Mouse (Mus musculus) natural killer cell, adult 2 months (primary cell): ENCODE data around the gene Arid4a.

Experiments used
- DNase-seq, 2 experiments: peaks; one replicate each; pipeline ENCODE4 v3.0.0; 2022; ENCODE audit warnings: low spot score in 2 of 2

The Arid4a gene

DNA sequence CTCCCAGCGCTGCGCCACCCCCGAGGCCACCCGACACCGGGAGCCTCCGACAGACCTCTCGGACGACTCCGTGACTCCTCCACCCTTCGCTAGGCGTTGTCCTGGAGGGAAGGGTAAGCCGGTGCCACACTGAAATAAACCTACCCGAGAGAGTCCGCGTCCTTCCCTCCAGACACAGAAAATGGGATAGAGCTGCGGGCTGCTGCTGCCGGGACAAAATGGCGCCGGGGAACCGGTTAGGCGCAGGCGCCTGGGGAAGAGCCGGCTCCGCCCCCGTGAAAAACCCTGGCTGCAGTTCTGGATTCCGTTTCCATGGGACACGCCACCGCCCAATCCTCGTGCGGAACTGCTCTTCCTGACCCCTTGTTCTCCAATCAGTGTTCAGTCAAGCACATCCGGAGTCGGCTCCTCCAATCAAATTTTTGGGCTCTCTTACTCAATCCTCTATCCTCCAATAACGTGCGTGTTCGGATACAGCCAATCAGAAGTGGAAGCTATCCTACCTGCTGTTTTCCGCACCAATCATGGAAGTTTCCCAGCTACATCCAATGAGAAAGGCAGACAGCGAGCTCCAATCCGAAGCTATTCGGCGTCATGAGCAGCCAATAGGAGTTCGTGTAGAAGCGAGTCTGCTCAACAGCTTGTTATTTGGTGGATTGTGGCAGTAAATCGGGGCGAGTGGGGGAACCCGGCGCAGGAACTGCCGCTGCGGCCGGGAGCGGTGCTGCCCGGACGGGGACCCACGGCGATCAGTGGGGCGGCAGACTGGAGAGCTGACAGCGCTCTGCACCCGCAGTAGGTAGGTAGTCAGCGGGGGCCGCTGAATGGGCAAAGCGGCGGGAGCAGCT lies at the start of gene Arid4a:
Gene Arid4a (plus strand): TSS at position 628 of the 848 bp plus-strand sequence.
- DNase-seq, result peak; percentile 98 to 99

DNA sequence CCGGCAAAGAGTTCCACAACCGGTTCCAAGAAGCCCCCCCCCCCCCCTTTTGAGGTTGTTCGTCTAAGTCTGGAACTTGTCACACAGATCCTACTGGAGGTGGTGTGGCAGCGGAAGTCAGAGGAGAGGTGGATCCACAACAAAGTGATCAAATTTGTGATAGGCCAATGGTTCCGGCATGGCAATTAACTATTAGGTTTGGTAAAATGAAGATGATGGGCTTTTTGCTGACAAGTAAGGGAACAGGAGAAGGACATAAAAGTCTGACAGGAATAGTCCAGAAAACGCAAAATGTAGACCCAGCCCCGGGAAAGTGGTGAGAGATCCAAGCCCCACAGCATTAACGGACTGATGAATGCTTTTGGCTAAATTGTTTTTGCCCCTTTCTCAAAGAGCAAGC lies 48.2 kb upstream of the Arid4a start:
- no peak for DNase-seq

DNA sequence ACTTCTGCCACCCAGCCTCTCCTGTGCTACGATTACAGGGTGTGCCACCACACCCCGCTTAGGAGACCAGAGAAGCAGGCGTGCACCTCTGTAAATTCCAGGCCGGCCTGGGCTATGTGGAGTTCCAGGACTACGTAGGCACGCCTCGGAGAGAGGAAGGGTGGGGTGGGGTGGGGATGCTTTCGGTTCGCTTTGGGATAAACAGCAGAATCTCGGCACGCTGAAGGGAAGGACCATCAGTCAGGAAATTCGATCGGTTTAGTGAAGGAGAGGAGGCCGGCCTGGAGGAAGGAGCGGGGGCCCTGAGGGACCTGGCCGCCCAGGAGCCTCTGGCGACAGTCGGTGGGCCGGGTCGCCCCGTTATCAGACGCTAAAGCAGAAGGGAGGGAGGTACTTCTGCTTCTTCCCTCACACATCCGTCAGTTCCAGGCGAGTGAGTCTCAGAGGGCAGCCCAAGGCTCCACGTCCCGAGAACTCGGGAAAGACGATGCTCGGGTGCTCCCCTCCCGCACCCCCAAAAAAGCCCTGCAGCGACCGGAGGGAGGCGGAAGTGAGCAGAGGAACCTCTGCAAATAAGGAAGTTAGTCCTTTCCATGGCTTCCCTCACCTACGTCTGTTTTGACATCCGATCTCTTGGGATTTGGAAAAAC lies 47.5 kb upstream of the Arid4a start:
- peak; percentile 83 to 88 for DNase-seq

DNA sequence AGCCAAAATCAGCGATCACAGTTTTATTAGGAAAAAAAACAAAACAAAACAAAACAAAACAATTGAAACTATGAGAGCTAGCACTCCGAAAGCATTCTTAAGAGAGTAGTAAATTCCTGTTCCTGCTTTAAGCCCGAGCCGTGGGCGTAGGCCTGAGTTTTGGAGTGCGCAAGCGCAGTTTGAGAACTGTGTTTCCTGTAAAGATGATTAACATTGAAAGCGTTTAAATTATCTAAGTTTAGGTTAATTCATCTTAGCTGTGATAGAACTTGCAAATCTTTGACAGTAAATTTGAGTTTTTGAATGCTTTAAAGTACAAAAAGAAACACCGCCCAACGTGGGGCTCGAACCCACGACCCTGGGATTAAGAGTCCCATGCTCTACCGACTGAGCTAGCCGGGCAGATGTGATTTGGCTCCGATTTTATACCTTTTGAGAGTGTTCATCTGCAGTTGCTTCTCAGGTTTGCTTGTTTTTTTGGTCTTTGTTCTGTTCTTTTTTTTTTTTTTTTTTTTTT lies 46.9 kb upstream of the Arid4a start:
- DNase-seq, result peak; percentile 94

DNA sequence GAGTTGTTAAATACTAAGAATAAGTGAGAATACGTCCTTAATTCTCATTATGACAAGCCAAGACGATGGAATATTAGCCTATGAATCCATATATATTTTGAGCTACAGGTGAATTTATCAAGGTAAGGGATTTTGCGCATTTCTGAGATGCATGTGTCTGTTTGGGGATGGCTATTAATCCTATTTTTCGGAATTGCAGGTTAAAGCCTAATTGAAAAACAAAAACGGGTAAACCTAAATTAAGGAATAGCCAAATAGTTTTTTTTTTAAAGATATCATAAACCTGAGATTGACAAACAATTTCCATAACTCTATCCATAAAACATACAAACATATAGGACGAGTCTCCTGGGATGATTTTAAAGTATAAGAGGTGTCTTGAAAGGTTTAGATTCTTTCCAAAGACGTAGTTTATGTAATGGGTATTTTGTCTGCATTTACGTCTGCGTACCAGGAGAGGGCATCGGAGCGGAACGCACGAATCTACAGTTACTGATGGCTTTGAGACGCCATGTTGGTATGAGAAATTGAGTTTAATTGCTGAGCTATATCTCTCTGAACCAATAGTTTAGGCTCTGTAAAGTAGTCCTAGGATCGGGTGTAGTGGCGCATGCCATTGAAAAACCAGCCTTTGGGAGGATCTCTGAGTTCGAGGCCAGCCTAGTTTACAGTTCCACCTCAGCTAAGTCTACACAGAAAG lies 46.2 kb upstream of the Arid4a start:
- peak; percentile 65 to 70 for DNase-seq

DNA sequence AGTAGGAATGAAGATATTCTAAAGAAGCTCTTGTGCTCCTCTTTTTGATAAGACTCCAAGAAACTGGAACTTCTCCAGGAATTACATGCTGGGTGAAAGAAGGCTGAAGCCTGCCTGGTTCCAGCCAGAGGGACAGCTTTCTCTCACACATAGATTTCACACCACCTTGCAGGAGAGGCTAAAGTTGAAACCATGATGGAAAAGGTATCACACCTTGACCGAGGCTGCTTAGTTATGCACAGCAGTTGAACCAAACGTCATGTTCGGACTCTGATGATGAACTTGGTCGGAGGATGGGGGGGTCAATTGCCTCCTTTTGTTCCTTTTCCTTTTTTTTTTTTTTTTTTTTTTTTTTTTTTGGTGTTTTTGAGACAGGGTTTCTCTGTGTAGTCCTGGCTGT lies 42.0 kb upstream of the Arid4a start:
- no peak for DNase-seq

DNA sequence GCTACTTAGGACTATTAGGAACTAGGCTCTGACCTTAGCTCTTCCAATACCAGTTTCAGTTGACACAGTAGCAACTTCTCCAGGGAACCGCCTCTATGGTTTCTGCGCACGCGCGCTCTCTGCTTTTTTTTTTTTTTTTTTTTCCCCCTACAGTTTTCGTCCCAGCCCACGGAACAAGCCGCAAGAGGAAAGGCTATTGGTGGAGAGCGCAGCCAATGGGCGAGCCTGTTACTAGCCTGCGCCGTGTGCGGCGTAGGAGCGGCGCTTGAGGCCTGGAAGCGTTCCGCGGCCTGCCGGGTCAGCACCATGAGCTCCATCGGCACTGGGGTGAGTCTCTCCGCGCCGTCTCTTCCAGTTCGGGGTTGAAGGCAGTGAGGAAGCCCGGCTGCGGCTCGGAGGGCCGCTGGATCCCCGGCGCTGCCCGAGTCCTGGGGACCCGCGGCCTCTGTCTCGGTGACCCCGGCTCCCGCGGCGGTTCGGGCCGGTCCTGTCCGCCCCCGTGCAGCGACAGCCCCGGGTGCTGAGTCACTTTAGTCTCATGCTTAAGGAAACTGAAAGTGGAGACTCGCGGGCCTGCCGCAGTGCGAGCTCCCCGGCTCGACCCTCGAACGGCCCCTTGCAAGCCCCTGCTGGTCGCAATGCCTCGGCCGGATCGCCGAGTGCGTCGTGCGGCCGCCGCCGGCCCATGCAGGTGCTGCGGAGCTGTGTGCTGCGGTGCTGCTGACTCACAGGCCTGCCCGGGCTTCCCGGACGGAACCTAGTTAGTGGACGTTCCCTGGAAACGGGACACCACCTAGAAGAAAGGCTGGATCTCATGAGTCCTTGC lies 41.1 kb upstream of the Arid4a start, which contains the start of gene Psma3:
Gene Psma3 (plus strand): TSS at position 181 of the 826 bp plus-strand sequence.
- DNase-seq, result peak; percentile 85 to 89

DNA sequence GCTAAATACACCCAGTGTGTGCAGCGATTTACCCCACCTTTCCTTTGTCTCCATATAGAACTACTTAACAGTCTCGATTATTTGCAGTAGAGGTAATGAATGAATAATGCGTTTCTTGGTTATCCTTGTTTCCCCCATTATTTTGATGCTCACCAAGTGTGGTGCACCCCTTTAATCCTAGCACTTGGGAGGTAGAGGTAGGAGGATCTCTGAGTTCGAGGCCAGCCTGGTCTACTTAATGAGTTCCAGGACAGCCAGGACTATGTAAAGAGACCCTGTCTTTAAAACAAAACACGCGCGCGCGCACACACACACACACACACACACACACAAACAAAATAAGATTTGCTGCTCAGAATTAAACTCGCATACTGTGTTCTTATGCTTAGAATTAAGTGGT lies 40.4 kb upstream of the Arid4a start:
- no peak for DNase-seq

DNA sequence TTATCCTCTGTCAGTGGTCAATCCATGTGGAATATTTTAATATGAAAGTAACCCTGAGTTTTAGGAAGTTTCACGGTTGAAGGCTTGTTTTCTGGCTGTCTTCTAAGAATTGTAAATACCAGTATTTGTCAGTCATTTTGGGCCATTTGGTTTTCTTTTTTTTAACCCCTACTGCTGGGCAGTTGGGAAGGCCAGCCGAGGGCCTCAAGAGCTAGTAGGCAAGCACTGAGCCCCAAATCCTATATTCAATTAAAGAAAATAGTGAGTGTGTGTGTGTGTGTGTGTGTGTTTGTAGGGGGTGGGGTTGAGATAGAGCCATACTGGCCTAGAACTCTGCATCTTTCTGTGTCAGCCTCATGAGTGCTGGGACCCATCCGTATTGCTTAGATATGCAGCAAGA lies 39.9 kb upstream of the Arid4a start:
- no peak for DNase-seq

DNA sequence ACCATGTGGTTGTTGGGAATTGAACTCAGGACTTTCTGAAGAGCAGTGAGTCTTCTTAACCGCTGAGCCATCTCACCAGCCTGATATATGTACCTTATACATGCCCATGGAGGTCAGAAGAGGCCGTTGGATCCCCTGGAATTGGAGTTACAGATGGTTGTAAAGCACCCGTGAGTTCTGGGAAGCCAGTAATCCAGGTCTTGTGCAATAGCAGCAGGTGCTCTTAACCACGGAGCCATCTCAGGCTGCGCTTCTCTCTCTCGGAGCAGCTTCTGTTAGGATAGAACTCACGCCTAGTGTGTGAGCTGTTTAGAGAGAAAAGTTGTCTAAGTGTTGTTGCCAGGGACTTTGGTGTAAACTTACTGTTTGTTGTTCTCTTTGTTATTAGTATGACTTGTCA lies 37.4 kb upstream of the Arid4a start:
- no peak for DNase-seq

DNA sequence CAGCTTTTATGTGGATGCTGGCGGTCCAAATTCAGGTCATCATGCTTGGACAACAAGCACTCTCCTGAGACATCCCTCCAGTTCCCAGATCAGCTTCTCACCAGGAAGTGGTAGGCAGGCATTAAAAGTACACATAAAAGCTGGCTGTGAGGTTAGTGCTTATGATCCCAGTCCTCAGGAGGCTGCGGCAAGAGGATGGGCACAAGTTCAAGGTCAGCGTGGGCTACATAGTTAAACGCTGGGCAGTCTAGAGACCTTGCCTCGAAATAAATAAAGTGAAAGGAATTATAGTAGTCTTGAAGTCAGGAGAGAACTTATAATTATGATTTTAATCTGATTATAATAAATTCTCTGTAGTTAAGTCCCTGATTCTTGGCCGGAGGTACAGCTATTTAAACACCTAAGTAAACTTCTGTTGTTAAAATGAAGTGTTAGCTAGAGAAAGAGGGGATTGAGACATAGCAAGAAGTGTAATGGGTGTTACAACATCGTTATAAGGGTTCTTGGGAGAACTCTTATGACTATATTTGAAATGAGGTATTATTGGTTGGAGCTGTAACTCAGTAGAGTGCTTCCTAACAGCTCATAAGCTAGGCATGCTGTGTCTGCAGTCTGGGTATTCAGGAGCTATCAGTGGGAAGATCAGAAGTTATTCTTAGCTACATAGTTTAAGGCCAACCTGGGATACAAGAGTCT lies 30.8 kb upstream of the Arid4a start:
- no peak for DNase-seq

DNA sequence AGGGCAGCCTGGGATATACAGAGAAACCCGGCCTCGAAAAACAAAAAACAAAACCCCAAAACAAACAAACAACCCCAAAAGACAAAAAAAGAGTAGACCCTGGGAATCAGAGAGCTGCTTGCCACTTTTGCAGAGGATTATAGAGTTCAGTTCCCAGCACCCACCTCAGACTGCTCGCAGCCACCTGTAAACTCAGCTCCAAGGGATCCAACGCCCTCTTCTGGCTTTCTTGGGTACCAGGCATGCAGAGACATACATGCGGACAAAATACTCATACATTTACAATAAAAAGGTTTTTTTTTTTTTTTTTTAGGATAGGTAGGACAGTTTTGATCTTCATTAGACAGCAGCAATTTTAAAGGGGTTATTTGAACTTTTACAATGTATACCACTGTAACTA lies 18.6 kb upstream of the Arid4a start:
- DNase-seq, result no peak

DNA sequence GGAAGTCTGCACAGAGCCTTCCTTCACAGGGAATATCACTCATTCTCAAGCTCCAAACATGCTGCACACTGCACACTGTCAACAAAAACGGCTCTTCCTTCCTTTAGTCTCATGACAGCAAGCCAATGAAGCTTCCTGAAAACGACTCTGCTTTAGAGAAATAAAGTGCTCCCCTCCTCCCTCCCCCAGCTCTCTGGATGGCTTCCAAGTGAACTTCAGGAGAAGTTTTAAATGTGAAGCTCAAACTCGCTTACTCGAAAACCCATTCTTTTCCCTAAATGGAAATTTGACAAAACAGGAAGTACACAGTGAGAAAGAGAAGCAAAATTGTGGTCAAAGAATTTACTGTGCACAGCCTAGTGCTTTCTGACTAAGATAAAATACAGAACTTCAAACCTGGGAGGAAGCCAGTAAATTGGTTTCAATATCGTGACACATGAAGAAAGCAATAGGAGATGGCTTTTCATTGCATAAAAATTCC lies 16.3 kb upstream of the Arid4a start:
- peak in 1 of 2 experiments; percentile 17 for DNase-seq

DNA sequence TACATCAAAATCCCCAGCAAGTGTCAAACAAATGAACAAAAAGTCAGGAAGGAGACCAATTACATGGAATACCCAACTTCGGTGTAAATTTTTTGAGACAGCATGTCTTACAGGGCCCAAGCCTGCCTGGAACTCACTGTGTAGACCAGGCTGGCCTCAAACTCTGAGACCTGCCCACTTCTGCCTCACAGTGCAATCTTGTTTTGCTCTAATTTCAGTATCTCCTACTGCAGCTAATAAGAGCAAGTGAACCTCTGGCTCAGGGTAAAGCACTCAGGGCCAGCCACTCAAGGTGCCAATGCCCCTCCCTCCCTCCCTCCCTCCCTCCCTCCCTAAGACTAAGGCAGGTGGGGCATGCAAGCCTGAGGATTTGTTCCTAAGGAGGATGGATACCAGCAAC lies 15.4 kb upstream of the Arid4a start:
- DNase-seq, result no peak

DNA sequence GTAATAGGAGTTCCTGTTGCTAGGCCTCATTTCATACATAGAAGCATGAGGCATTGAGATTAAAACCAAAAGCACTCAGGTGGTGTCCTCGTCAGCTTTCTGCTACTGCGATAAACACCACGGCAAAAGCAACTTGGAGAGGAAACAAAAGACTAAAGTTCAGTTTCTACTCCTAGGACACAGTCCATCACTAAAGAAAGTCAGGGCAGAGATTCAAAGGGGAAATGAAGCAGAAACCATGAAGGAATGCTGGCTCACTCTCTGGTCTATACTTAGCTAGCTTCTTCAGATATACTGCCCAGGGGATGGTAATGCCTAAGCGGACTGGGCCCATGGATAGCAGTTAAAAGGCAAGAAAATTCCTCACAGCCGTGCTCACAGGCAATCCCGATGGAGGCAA lies 14.3 kb upstream of the Arid4a start:
- DNase-seq, result no peak

DNA sequence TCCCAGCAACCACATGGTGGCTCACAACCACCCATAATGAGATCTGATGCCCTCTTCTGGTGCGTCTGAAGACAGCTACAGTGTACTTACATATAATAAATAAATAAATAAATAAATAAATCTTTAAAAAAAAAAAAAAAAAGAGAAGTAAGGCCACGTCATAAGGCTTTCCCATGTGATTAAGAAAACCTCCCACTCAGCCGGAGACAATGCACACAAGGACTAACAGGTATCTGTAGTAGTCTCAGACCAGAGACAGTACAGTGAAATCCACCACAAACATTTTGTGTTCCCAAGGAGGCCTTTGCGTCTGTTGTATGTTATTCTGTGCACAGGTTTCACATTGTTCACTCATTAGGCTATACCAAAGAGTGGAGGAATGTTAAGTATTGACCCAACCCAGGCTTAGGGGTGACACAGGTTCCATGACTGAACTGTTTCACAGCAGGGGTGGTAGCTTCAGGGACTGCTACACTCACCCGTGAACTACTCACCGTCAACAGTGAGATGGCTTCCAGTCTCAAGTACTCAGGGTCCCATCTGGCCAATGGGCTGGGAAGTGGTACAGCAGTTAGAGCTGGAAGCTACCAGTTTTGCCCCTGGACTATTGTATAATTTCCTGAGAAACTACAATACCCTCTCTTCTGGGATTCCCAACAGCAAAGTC lies 11.9 kb upstream of the Arid4a start:
- DNase-seq, result no peak

DNA sequence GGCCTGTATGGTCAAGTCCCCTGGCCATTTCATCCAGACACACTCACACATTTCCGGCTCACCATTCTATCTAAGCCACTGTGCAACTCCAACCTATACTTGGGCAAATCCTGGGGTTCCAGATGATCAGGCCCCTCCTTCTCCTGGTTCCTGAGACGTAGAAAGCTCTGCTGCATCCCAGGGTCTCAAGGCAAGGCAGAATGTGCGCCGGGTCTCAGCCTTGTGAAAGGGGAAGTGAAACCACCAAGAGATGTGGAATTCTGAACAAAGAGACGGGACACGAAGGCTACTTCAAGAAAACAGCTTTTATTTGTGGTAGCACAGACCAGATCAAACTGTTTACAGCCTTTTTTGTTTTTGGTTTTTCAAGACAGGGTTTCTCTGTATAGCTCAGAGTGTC lies 9.6 kb upstream of the Arid4a start:
- no peak for DNase-seq

DNA sequence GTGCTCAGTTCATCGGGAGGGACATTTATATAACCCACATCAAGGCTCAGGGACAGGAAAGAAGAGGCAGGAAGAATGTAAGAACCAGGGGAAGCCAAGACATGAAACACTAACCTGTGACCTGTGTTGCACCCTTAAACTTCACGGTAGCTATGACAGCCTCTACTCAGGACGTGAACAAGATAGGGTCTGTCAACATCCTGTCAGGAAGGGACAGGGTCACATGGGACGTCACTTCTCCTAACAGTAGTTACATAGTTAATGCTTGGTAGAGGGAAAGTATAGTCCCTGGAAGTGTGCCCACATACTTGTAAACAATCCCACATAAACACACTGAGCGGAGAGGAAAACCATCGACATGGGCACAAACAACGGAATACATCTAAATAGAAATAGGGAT lies 8.9 kb upstream of the Arid4a start:
- no peak for DNase-seq

DNA sequence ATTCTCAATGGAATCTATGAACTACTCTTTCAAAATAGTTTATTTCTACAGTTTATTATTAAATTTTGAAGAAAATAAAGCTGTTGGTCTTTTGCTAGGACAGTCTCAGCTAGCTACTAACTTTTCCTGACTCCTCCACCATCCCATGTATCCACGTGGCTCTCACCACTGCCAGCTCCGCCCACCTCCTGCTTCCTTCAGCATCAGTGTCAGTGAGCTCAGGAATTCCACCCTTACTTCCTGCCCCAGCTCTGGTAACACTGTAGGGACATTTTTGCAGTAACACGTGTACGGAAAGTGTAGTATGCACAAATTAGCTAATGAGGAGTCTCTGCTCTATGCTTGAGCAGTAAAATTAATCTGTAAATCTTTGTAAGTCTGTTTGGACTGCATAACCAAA lies 6.0 kb upstream of the Arid4a start:
- DNase-seq, result no peak

DNA sequence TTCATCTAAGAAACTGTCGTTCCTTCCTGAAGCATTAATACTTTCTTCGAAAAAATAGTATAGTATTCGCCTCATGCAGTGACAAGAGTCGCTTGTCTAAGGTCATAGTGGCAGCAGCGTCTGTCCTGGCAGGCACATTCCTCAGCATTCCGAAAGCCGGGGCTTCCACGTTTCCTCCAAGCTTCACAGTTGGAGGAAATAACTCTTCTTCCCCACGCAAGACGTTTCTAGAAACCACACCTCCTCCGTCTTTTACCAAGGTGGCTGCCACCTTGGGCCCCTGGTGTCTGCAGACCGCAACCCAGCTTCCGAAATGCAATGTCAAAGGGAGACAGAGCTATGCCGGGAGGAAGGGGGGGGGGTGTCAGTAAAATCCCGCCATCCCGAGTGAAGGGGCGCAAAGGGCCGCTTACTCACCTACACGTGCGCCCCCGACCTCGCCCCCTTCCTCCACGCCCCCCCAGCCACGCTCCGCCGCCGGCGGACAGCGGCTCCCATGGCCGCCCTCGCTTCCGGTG lies 886 bp upstream of the Arid4a start:
- DNase-seq, result no peak
